Mouse (Mus musculus): ENCODE results near the gene Dcaf10. TPM values are rescaled to one million over a fixed set of nuclear protein-coding genes. Genes with fewer than 3 reads are reported as not detected.

Dcaf10 gene
- polyA plus RNA-seq, 1 experiment from 2014 or later, result 13.8 TPM

DNA sequence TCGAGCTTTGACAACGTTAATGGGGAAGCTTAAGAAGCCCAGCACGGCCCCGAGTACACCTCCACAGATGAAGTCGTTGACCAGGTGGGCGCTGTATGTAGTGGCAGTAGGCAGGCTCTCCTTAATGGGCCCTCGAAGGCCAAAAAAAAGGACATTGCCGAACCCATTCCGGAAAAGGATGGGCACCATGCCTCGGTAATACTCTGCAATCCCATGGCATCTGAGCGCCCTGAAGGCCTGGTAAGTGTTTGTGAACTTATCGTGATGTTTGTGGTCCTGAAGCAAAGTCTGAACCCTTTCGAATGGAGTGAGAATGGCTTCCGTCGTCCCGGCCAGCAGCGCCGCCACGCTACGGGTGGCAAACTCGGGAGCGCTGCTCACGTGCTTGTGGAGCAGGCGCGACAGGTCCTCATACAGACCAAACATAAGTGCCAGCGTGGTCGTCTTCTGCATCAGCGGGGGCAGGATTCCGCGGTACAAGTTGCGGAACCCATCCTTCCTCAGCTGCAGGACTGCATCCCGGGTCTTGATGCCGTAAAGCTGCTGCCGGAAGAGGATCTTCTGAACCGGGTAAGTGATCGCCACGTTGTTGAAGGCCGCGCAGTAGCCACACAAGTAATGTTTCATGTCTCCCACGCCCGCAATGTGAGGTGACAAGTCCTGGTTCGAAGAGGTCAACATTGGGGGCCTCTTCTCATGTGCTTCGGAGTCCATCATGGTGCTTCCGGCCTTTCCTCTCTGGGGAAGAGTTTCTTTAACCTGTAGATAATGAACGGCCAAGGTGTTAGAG lies 57.7 kb downstream of the Dcaf10 start:
- Histone ChIP-seq H3K27me3 (no peaks in the 10 kb centered on the region), H3K4me3 (no peak overlapping the region), H3K36me3 (peaks cover 85% of the 10 kb centered on the region), H3K27ac (no peak overlapping the region), H3K9ac (no peak overlapping the region), H3K4me2 (replicated peaks) (no peak overlapping the region), H3K4me1 (no peaks in the 10 kb centered on the region), H3K9me3 (no peaks in the 10 kb centered on the region)
- WGBS, result 96% methylated on average over 45 of the region's 45 CpGs
- no peak for ATAC-seq (ENCODE audit: low FRiP score, low read depth)

- no peak overlapping the region for H3K4me2 ChIP-seq (replicated peaks)
- H3K27me3 ChIP-seq, result no peaks in the 10 kb centered on the region
- peaks cover 72% of the 10 kb centered on the region for H3K36me3 ChIP-seq
- 94% methylated on average over 4 of the region's 4 CpGs for WGBS
- ATAC-seq (ENCODE audit: low FRiP score, low read depth), result no peak
- no peaks in the 10 kb centered on the region for H3K9me3 ChIP-seq
- H3K9ac ChIP-seq, result no peak overlapping the region
- no peak overlapping the region for H3K4me3 ChIP-seq
- H3K27ac ChIP-seq, result no peak overlapping the region
- peaks cover 12% of the 10 kb centered on the region for H3K4me1 ChIP-seq
Measured at GRCm38 (mm10) chr4:45402281-45402680, 60.4 kb downstream of the Dcaf10 start.

- no peak for ATAC-seq (ENCODE audit: low FRiP score, low read depth)
Measured at GRCm38 (mm10) chr4:45402878-45403498, 61.1 kb downstream of the Dcaf10 start.

GRCm38 (mm10) chr4:45403499-45403878 lies 61.6 kb downstream of the Dcaf10 start:
- ATAC-seq (ENCODE audit: low FRiP score, low read depth), result no peak
- Histone ChIP-seq H3K27me3 (no peaks in the 10 kb centered on the region), H3K27ac (no peak overlapping the region), H3K9ac (no peak overlapping the region), H3K4me2 (replicated peaks) (no peak overlapping the region), H3K4me1 (peaks cover 18% of the 10 kb centered on the region), H3K9me3 (no peaks in the 10 kb centered on the region), H3K36me3 (peaks cover 60% of the 10 kb centered on the region), H3K4me3 (no peak overlapping the region)
- 86% methylated on average over 7 of the region's 7 CpGs for WGBS

More at GRCm38 (mm10) chr4:45402878-45403498, 61.1 kb downstream of the Dcaf10 start:
- Histone ChIP-seq H3K9ac (no peak overlapping the region), H3K4me1 (peaks cover 18% of the 10 kb centered on the region), H3K9me3 (no peaks in the 10 kb centered on the region), H3K27ac (no peak overlapping the region), H3K4me3 (no peak overlapping the region), H3K27me3 (no peaks in the 10 kb centered on the region), H3K4me2 (replicated peaks) (no peak overlapping the region), H3K36me3 (peaks cover 65% of the 10 kb centered on the region)
- WGBS, result 88% methylated on average over 7 of the region's 7 CpGs

GRCm38 (mm10) chr4:45404086-45404485 lies 62.2 kb downstream of the Dcaf10 start:
- no peak overlapping the region for H3K27ac ChIP-seq
- H3K36me3 ChIP-seq, result peaks cover 54% of the 10 kb centered on the region
- no peak for ATAC-seq (ENCODE audit: low FRiP score, low read depth)
- no peaks in the 10 kb centered on the region for H3K27me3 ChIP-seq
- WGBS, result 94% methylated on average over 7 of the region's 7 CpGs
- peaks cover 18% of the 10 kb centered on the region for H3K4me1 ChIP-seq
- no peak overlapping the region for H3K4me3 ChIP-seq
- H3K4me2 ChIP-seq (replicated peaks), result no peak overlapping the region
- H3K9ac ChIP-seq, result no peak overlapping the region
- no peaks in the 10 kb centered on the region for H3K9me3 ChIP-seq

GRCm38 (mm10) chr4:45405315-45405714 lies 63.4 kb downstream of the Dcaf10 start:
- peaks cover 42% of the 10 kb centered on the region for H3K36me3 ChIP-seq
- ATAC-seq (ENCODE audit: low FRiP score, low read depth), result no peak
- no peak overlapping the region for H3K27ac ChIP-seq
- no peak overlapping the region for H3K4me3 ChIP-seq
- WGBS, result 56% methylated on average over 7 of the region's 7 CpGs
- H3K4me1 ChIP-seq, result peaks cover 21% of the 10 kb centered on the region
- H3K9ac ChIP-seq, result no peak overlapping the region
- no peaks in the 10 kb centered on the region for H3K27me3 ChIP-seq
- no peak overlapping the region for H3K4me2 ChIP-seq (replicated peaks)
- no peaks in the 10 kb centered on the region for H3K9me3 ChIP-seq

- Histone ChIP-seq H3K9me3 (no peaks in the 10 kb centered on the region), H3K27me3 (no peaks in the 10 kb centered on the region), H3K4me2 (replicated peaks) (peak overlapping the region; percentile 91), H3K36me3 (peaks cover 33% of the 10 kb centered on the region), H3K4me3 (no peak overlapping the region), H3K27ac (no peak overlapping the region), H3K9ac (peak overlapping the region; percentile 40), H3K4me1 (peaks cover 21% of the 10 kb centered on the region)
- ATAC-seq (ENCODE audit: low FRiP score, low read depth), result no peak
- WGBS, result 90% methylated on average over 7 of the region's 7 CpGs
Measured at GRCm38 (mm10) chr4:45406397-45406796, 64.5 kb downstream of the Dcaf10 start.

- H3K9ac ChIP-seq, result peak overlapping the region; percentile 98
Measured at GRCm38 (mm10) chr4:45407001-45407702, 65.3 kb downstream of the Dcaf10 start.

GRCm38 (mm10) chr4:45407703-45408334 lies 65.9 kb downstream of the Dcaf10 start:
- no peaks in the 10 kb centered on the region for H3K9me3 ChIP-seq
- 2% methylated on average over 19 of the region's 19 CpGs for WGBS
- peak overlapping the region; percentile 96 for H3K4me3 ChIP-seq
- H3K4me1 ChIP-seq, result peaks cover 21% of the 10 kb centered on the region
- H3K27ac ChIP-seq, result peak overlapping the region; percentile 89
- H3K27me3 ChIP-seq, result no peaks in the 10 kb centered on the region
- ATAC-seq (ENCODE audit: low FRiP score, low read depth), result no peak
- H3K9ac ChIP-seq, result peak overlapping the region; percentile 98
- H3K36me3 ChIP-seq, result peaks cover 20% of the 10 kb centered on the region
- H3K4me2 ChIP-seq (replicated peaks), result peak overlapping the region; percentile 91

More at GRCm38 (mm10) chr4:45407001-45407702, 65.3 kb downstream of the Dcaf10 start:
- no peak for ATAC-seq (ENCODE audit: low FRiP score, low read depth)
- H3K4me1 ChIP-seq, result peaks cover 21% of the 10 kb centered on the region
- 52% methylated on average over 5 of the region's 5 CpGs for WGBS
- H3K4me2 ChIP-seq (replicated peaks), result peak overlapping the region; percentile 91
- peaks cover 27% of the 10 kb centered on the region for H3K36me3 ChIP-seq
- H3K27ac ChIP-seq, result no peak overlapping the region
- no peaks in the 10 kb centered on the region for H3K27me3 ChIP-seq
- no peaks in the 10 kb centered on the region for H3K9me3 ChIP-seq
- H3K4me3 ChIP-seq, result peak overlapping the region; percentile 96

DNA sequence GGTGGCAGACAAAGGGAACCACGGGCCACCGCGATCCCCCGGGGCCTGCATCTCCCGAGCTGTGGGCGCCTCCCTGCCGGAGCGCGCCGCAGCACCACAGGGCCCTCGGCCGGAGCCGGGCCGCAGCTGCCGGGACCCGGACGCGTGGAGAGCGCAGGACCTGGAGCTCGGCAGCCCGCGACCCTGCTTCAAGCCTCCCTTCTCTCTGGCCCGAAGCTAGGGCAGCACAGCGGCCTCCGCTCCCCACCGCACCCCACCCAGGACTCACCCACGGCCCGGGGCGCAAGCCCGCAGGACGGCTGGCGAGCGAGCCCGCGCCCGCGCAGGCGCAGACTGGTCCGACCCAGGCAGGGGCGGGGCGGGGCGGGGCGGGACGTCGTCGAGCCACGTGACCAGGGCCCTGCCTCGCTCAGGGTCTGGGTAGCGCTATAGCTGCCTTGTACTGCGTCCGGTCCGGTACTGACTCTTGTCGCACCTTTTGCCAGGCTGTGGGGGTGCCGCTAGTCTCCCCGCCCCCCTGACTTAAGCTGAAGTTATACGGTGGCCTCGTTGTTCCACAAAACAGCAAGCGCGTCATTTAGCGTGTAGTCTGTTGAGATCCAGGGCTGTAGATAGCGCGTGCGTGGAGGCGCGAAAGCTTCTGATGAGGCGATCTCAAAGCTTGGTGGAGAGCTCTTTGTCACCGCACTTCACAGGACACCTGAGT lies 66.7 kb downstream of the Dcaf10 start, which contains the start of gene Slc25a51:
Gene Slc25a51, minus strand, starts transcription at position 340 of the 706 bp plus-strand sequence.
- WGBS, result under 1% methylated on average over 60 of the region's 67 CpGs
- peak within 1 kb of the TSS; percentile 89 for H3K27ac ChIP-seq
- H3K9me3 ChIP-seq, result no peaks in the 10 kb centered on the region
- peaks cover 21% of the 10 kb centered on the region for H3K4me1 ChIP-seq
- peak within 1 kb of the TSS; percentile 96 for H3K4me3 ChIP-seq
- peak within 1 kb of the TSS; percentile 91 for H3K4me2 ChIP-seq (replicated peaks)
- H3K9ac ChIP-seq, result peak within 1 kb of the TSS; percentile 98
- H3K36me3 ChIP-seq, result peaks cover 13% of the 10 kb centered on the region
- H3K27me3 ChIP-seq, result no peaks in the 10 kb centered on the region
- ATAC-seq (ENCODE audit: low FRiP score, low read depth), result peak; percentile 97

DNA sequence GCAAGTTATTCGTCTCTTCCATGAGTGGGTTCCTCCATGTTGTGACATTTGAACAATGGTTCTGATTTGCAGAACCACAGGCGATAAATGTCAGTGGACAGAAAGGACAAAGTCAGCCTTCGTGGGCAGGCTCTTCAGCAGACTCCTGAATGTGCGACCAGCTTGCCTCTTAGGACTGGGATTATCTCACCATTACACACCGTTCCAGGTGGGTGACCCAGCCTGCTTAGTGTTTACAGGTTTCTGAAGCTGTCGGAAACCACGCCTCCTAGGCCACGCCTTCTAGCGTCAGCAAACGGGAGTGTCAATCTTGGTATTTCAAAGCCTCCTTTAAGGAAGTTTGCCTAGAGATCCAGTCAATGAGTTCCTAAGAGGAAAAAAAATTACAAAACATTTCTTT lies 67.4 kb downstream of the Dcaf10 start:
- Histone ChIP-seq H3K4me3 (peak overlapping the region; percentile 96), H3K4me2 (replicated peaks) (peak overlapping the region; percentile 91), H3K27me3 (no peaks in the 10 kb centered on the region), H3K4me1 (peaks cover 21% of the 10 kb centered on the region), H3K9ac (peak overlapping the region; percentile 98), H3K36me3 (peaks cover 6% of the 10 kb centered on the region), H3K9me3 (no peaks in the 10 kb centered on the region), H3K27ac (peak overlapping the region; percentile 89)
- ATAC-seq (ENCODE audit: low FRiP score, low read depth), result 0 out of 2 replicates have a peak, but pooled peaks have one; percentile 20
- under 1% methylated on average over 10 of the region's 10 CpGs for WGBS

All from limb, embryonic 13.5 days (tissue).